Mouse (Mus musculus): ENCODE measurements around the gene Phyhipl.

- TF ChIP-seq CTCF (IDR thresholded peaks at IDR 0.05; ENCODE audit: low read depth) (no peak), EP300 (IDR thresholded peaks at IDR 0.05; ENCODE audit: low read depth) (no peak)
These were observed 55.9 kb downstream of the Phyhipl start for GRCm38 (mm10) chr10:70599925-70600305.
